Mouse (Mus musculus) CH12.LX (cell line): ENCODE measurements around the gene Sema3g. TPM values are rescaled to one million over a fixed set of nuclear protein-coding genes. Genes with fewer than 3 reads are reported as not detected.

ENCODE experiments used
- DNase-seq: peaks from one replicate; pipeline ENCODE4 v3.0.0-alpha.2; 2013; ENCODE audit errors: extremely low read depth
- H3K27ac ChIP-seq: 2 replicates; pipeline ENCODE4 v1.5.1; 2012; ENCODE audit warnings: low read depth, mild to moderate bottlenecking, control low read depth, moderate library complexity; ENCODE audit not compliant: insufficient read depth
- H3K27me3 ChIP-seq: replicated peaks from 2 replicates; pipeline ENCODE3; 2012; ENCODE audit warnings: inconsistent platforms
- H3K36me3 ChIP-seq, 2 experiments: replicated peaks in 1 of 2; 2 replicates each; pipeline versions ENCODE3 to v1.6.1; 2012; ENCODE audit warnings: inconsistent platforms in 1 of 2, low read length in 1 of 2, mild to moderate bottlenecking in 1 of 2, mixed read lengths in 1 of 2, moderate library complexity in 1 of 2; ENCODE audit not compliant: control insufficient read depth in 1 of 2, insufficient read depth in 1 of 2
- H3K4me1 ChIP-seq, 2 experiments: 2 replicates each; pipeline ENCODE4 v1.6.1; 2012; ENCODE audit warnings: inconsistent platforms in 1 of 2, moderate library complexity in 1 of 2; ENCODE audit not compliant: insufficient read depth in 2 of 2, control insufficient read depth in 1 of 2
- H3K4me2 ChIP-seq: 2 replicates; pipeline ENCODE4 v1.6.1; 2012; ENCODE audit warnings: low read depth, mild to moderate bottlenecking, control low read depth; ENCODE audit not compliant: poor library complexity, insufficient read depth, severe bottlenecking
- H3K4me3 ChIP-seq, 3 experiments: fragments of 150-350 bp in 1 of 3; sonication (generic) in 1 of 3; replicated peaks in 1 of 3; 2 replicates each; pipeline versions ENCODE3 to v1.5.1; 2011 to 2012; ENCODE audit warnings: low read depth in 2 of 3, low read length in 2 of 3, mild to moderate bottlenecking in 2 of 3, moderate library complexity in 2 of 3, control low read depth in 1 of 3, improper control_type of control experiment in 1 of 3, inconsistent platforms in 1 of 3, mixed read lengths in 1 of 3; ENCODE audit not compliant: poor library complexity in 1 of 3
- H3K79me2 ChIP-seq: replicated peaks from 2 replicates; pipeline ENCODE4 v1.6.1; 2012; ENCODE audit warnings: mild to moderate bottlenecking, moderate library complexity; ENCODE audit not compliant: control insufficient read depth, poor library complexity, insufficient read depth, severe bottlenecking; ENCODE audit errors: extremely low read depth
- H3K9ac ChIP-seq: 2 replicates; pipeline ENCODE4 v1.6.1; 2012; ENCODE audit warnings: low read depth, mild to moderate bottlenecking, control low read depth, moderate library complexity; ENCODE audit not compliant: insufficient read depth
- H3K9me3 ChIP-seq: replicated peaks from 2 replicates; pipeline ENCODE3; 2012; ENCODE audit warnings: low read length, inconsistent platforms, mixed read lengths
- CHD1 ChIP-seq: IDR thresholded peaks from 2 replicates; pipeline ENCODE4 v1.6.1; 2012; ENCODE audit warnings: low read depth, low read length, improper control_type of control experiment, inconsistent platforms
- CHD2 ChIP-seq: IDR thresholded peaks from 2 replicates; pipeline ENCODE4 v1.6.1; 2011; ENCODE audit warnings: low read length, improper control_type of control experiment
- CTCF ChIP-seq, 2 experiments: IDR thresholded peaks in 1 of 2; conservative IDR thresholded peaks in 1 of 2; 2 replicates each; pipeline ENCODE4 v1.5.1; 2011 to 2012; ENCODE audit warnings: low read depth in 2 of 2, low read length in 2 of 2, improper control_type of control experiment in 1 of 2, inconsistent platforms in 1 of 2, mild to moderate bottlenecking in 1 of 2, moderate library complexity in 1 of 2
- EP300 ChIP-seq: IDR thresholded peaks from 2 replicates; pipeline ENCODE4 v1.6.1; 2011; ENCODE audit warnings: low read length, improper control_type of control experiment
- ETS1 ChIP-seq: conservative IDR thresholded peaks from 2 replicates; pipeline ENCODE4 v1.6.1; 2012; ENCODE audit warnings: low read depth, mild to moderate bottlenecking, inconsistent platforms, low read length, improper control_type of control experiment, moderate library complexity
- HCFC1 ChIP-seq: IDR thresholded peaks from 2 replicates; pipeline ENCODE4 v1.6.1; 2012; ENCODE audit warnings: low read depth, mild to moderate bottlenecking, inconsistent platforms, low read length, improper control_type of control experiment
- IRF4 ChIP-seq: IDR thresholded peaks from 2 replicates; pipeline ENCODE4 v1.6.1; 2014; ENCODE audit warnings: low read depth, mild to moderate bottlenecking, inconsistent platforms, low read length, improper control_type of control experiment
- JUND ChIP-seq: conservative IDR thresholded peaks from 2 replicates; pipeline ENCODE4 v1.6.1; 2011; ENCODE audit warnings: low read depth, low read length, improper control_type of control experiment
- KAT2A ChIP-seq: IDR thresholded peaks from 2 replicates; pipeline ENCODE4 v1.6.1; 2012; ENCODE audit warnings: low read length, improper control_type of control experiment, inconsistent platforms; ENCODE audit not compliant: insufficient replicate concordance
- NRF1 ChIP-seq: IDR thresholded peaks from 2 replicates; pipeline ENCODE4 v1.6.1; 2014; ENCODE audit warnings: low read depth, mild to moderate bottlenecking, inconsistent platforms, low read length, improper control_type of control experiment, moderate library complexity
- POLR2AphosphoS2 ChIP-seq: IDR thresholded peaks from 2 replicates; pipeline ENCODE4 v1.6.1; 2011; ENCODE audit warnings: low read depth, low read length, improper control_type of control experiment
- RAD21 ChIP-seq: IDR thresholded peaks from 2 replicates; pipeline ENCODE4 v1.6.1; 2011; ENCODE audit warnings: low read depth, mild to moderate bottlenecking, low read length, improper control_type of control experiment, moderate library complexity
- UBTF ChIP-seq: IDR thresholded peaks from 2 replicates; pipeline ENCODE4 v1.6.1; 2012; ENCODE audit warnings: low read depth, mild to moderate bottlenecking, inconsistent platforms, low read length, improper control_type of control experiment, moderate library complexity
- USF1 ChIP-seq: IDR thresholded peaks from 2 replicates; pipeline ENCODE4 v1.6.1; 2014; ENCODE audit warnings: low read depth, mild to moderate bottlenecking, inconsistent platforms, low read length, improper control_type of control experiment
- ZMIZ1 ChIP-seq: IDR thresholded peaks from 2 replicates; pipeline ENCODE4 v1.6.1; 2012; ENCODE audit warnings: low read depth, mild to moderate bottlenecking, inconsistent platforms, low read length, improper control_type of control experiment
- ZNF384 ChIP-seq: IDR thresholded peaks from 2 replicates; pipeline ENCODE4 v1.6.1; 2012; ENCODE audit warnings: low read depth, low read length, improper control_type of control experiment, inconsistent platforms
- dilution Hi-C: fragments of 300-500 bp; cut with MboI; formaldehyde crosslinking; loops from 2 replicates; pipeline ENCODE4 v1.14.3; 2020; ENCODE audit warnings: low sequenced_read_pairs; ENCODE audit not compliant: extremely low pct_unique_long_range_greater_than_20kb, extremely low pct_ligation_motif_present
- in situ Hi-C: fragments of 300-500 bp; cut with MboI; formaldehyde crosslinking; loops from 3 replicates; pipeline ENCODE4 v1.14.3; 2019; ENCODE audit warnings: low sequenced_read_pairs, low pct_ligation_motif_present, low pct_unique_long_range_greater_than_20kb, mixed read lengths
- polyA plus RNA-seq: library from polyadenylated mRNA; unstranded; fragments of >175 nt; gene quantifications from 2 replicates; pipeline ENCODE4 v1.2.1, GENCODE M21; 2012; ENCODE audit warnings: low read depth; ENCODE audit not compliant: insufficient read length
- total RNA-seq, 2 experiments: library from RNA; depleted of rRNA; stranded (reverse); fragments of 300-350 nt in 1 of 2; fragments of >200 nt in 1 of 2; gene quantifications; 2 replicates each; pipeline ENCODE4 v1.2.3; 2012 to 2014

Sema3g gene
- total and polyA plus RNA-seq, 3 experiments, result 0.36 to 1.1 (median 0.94) TPM

DNA sequence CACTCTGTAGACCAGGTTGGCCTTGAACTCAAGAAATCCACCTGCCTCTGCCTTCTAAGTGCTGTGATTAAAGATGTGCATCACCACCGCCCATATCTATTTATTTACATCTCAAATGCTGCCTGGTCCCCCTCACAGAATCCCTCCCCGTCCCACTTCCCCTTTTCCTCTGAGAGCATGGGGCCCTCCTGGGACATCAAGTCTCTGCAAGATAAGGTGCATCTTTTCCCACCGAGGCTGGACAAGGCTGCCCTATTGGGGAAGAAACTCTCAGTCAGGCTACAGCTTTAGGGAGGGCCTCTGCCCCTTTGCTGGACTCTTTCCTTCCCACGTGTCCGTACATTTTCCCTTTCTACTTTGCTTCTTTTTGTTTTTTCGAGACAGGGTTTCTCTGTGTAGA is 48.2 kb upstream of the Sema3g start:
- no peak overlapping the region for H3K9ac ChIP-seq
- no peak overlapping the region for H3K27ac ChIP-seq
- 0 out of 2 replicates have a peak, but pooled peaks have one; percentile 14 for TF ChIP-seq KAT2A
- peak; percentile 60; the same call in 1 of the 2 replicates for TF ChIP-seq POLR2AphosphoS2
- TF ChIP-seq CHD2, result peak; percentile 29; the same call in 1 of the 2 replicates
- no peak for TF ChIP-seq CHD1
- TF ChIP-seq HCFC1, result no peak
- TF ChIP-seq EP300, result peak; percentile 50; the same call in 1 of the 2 replicates
- TF ChIP-seq ZMIZ1, result no peak
- peak; percentile 74 for TF ChIP-seq IRF4
- no peaks in the 10 kb centered on the region for H3K9me3 ChIP-seq
- dilution Hi-C loops (no loop called here), in situ Hi-C loops (no loop called here)
- H3K4me3 ChIP-seq, result no peak overlapping the region
- peaks cover 13 to 34% of the 10 kb centered on the region in 2 experiments for H3K4me1 ChIP-seq
- H3K27me3 ChIP-seq, result no peaks in the 10 kb centered on the region
- H3K36me3 ChIP-seq, result peaks cover 42 to 45% of the 10 kb centered on the region in 2 experiments
- DNase-seq, result peak; percentile 64
- no peak overlapping the region for H3K4me2 ChIP-seq
- no peaks in the 10 kb centered on the region for H3K79me2 ChIP-seq

DNA sequence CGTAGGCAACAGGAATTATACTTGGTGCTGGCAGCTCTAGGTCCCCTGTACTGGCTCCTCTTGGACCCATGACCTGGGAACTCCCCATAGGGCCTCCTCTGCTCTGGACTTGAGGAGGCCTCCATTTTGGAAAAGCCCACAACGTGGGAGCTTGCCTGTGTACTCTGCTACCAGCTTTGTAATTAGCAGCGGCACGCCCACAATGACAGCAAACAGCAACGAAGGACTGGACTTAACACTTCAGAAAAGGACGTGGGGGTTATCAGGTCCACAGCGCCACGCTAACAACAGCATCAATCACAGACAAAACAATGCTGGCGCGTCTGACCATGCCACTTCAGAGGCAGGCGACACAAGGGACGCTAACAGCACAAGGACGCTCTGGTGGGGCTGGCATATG is 46.7 kb upstream of the Sema3g start:
- dilution Hi-C loops (no loop called here), in situ Hi-C loops (no loop called here)
- H3K36me3 ChIP-seq, result peaks cover 55 to 60% of the 10 kb centered on the region in 2 experiments
- TF ChIP-seq HCFC1 (no peak), JUND (no peak), CTCF (conservative IDR thresholded peaks at IDR 0.05 in 1 of 2, IDR thresholded peaks at IDR 0.05 in 1 of 2; ENCODE audit: low read depth in 2 of 2, low read length in 2 of 2) (no peak), RAD21 (no peak), UBTF (no peak), POLR2AphosphoS2 (no peak), NRF1 (no peak), ZNF384 (no peak), USF1 (no peak), ETS1 (no peak)
- no peak overlapping the region for H3K4me3 ChIP-seq
- no peaks in the 10 kb centered on the region for H3K27me3 ChIP-seq
- no peaks in the 10 kb centered on the region for H3K79me2 ChIP-seq
- peaks cover 11 to 28% of the 10 kb centered on the region in 2 experiments; a peak in 3 of 4 replicates for H3K4me1 ChIP-seq
- H3K9me3 ChIP-seq, result no peaks in the 10 kb centered on the region
- DNase-seq, result no peak
- no peak overlapping the region for H3K27ac ChIP-seq
- no peak overlapping the region for H3K4me2 ChIP-seq
- H3K9ac ChIP-seq, result no peak overlapping the region
